Mouse (Mus musculus): Measurements from ENCODE around the gene Hist1h2bj. TPM values are rescaled to one million over a fixed set of nuclear protein-coding genes. Genes with fewer than 3 reads are reported as not detected.
A peak's percentile ranks its signal among the peaks of the same experiment; 100 is the strongest.
"Not testable (repeated sequence)": the region's sequence is repeated elsewhere in the genome, so short reads cannot be mapped to it uniquely, and the experiment has no call there.

Gene Hist1h2bj
- polyA plus RNA-seq, 1 experiment from 2014 or later = not detected

- WGBS (ENCODE audit: missing documents) = 2% methylated on average over 40 of the region's 40 CpGs
- H3K36me3 ChIP-seq (ENCODE audit: inconsistent target) = no peaks in the 10 kb centered on the region
- no peak overlapping the region for H3K27ac ChIP-seq
- peak overlapping the region; percentile 22; the same call in 1 of the 2 replicates for H3K4me3 ChIP-seq (ENCODE audit: inconsistent target)
- H3K79me2 ChIP-seq (ENCODE audit: inconsistent target) = no peaks in the 10 kb centered on the region
Measured at GRCm38 (mm10) chr13:22028673-22029460, 14.1 kb upstream of the Hist1h2bj start.

- Histone ChIP-seq H3K36me3 (ENCODE audit: inconsistent target) (no peaks in the 10 kb centered on the region), H3K79me2 (ENCODE audit: inconsistent target) (no peaks in the 10 kb centered on the region), H3K4me3 (ENCODE audit: inconsistent target) (no peak overlapping the region), H3K27ac (no peak overlapping the region)
- WGBS (ENCODE audit: missing documents) = 86% methylated on average over 8 of the region's 8 CpGs
Measured at GRCm38 (mm10) chr13:22029928-22030327, 13.1 kb upstream of the Hist1h2bj start.

GRCm38 (mm10) chr13:22030493-22030892, 12.5 kb upstream of the Hist1h2bj start:
- H3K79me2 ChIP-seq (ENCODE audit: inconsistent target) = no peaks in the 10 kb centered on the region
- H3K27ac ChIP-seq = no peak overlapping the region
- no peak overlapping the region for H3K4me3 ChIP-seq (ENCODE audit: inconsistent target)
- no peaks in the 10 kb centered on the region for H3K36me3 ChIP-seq (ENCODE audit: inconsistent target)
- WGBS (ENCODE audit: missing documents) = 7% methylated on average over 4 of the region's 4 CpGs

GRCm38 (mm10) chr13:22033741-22034442, 9.1 kb upstream of the Hist1h2bj start:
- Histone ChIP-seq H3K4me3 (ENCODE audit: inconsistent target) (no peak overlapping the region; the same call in 1 of the 2 replicates), H3K36me3 (ENCODE audit: inconsistent target) (no peaks in the 10 kb centered on the region), H3K27ac (0 out of 2 replicates have a peak overlapping the region, but pooled peaks have one; percentile 67), H3K79me2 (ENCODE audit: inconsistent target) (no peaks in the 10 kb centered on the region)
- 60% methylated on average over 5 of the region's 5 CpGs for WGBS (ENCODE audit: missing documents)

GRCm38 (mm10) chr13:22034443-22035266, 8.4 kb upstream of the Hist1h2bj start:
- Histone ChIP-seq H3K27ac (peak overlapping the region; percentile 67), H3K36me3 (ENCODE audit: inconsistent target) (no peaks in the 10 kb centered on the region), H3K4me3 (ENCODE audit: inconsistent target) (peak overlapping the region; percentile 26), H3K79me2 (ENCODE audit: inconsistent target) (no peaks in the 10 kb centered on the region)
- 6% methylated on average over 7 of the region's 14 CpGs for WGBS (ENCODE audit: missing documents)

GRCm38 (mm10) chr13:22035267-22036148, 7.5 kb upstream of the Hist1h2bj start, which contains the start of the genes Hist1h2ah and Hist1h2bk:
TSS of gene Hist1h2ah (minus strand) at chr13:22035568.
TSS of gene Hist1h2bk (plus strand) at chr13:22035870.
- WGBS (ENCODE audit: missing documents) = under 1% methylated on average over 11 of the region's 69 CpGs
- peak within 1 kb of the TSS; percentile 67 for H3K27ac ChIP-seq
- not testable (repeated sequence) for H3K79me2 ChIP-seq (ENCODE audit: inconsistent target); H3K36me3 ChIP-seq (ENCODE audit: inconsistent target)
- H3K4me3 ChIP-seq (ENCODE audit: inconsistent target) = peak within 1 kb of the TSS; percentile 26

- no peaks in the 10 kb centered on the region for H3K36me3 ChIP-seq (ENCODE audit: inconsistent target)
- WGBS (ENCODE audit: missing documents) = 16% methylated on average over 13 of the region's 23 CpGs
- H3K79me2 ChIP-seq (ENCODE audit: inconsistent target) = no peaks in the 10 kb centered on the region
- H3K27ac ChIP-seq = peak overlapping the region; percentile 47
- H3K4me3 ChIP-seq (ENCODE audit: inconsistent target) = no peak overlapping the region; the same call in 1 of the 2 replicates
Measured at GRCm38 (mm10) chr13:22036149-22036956, 6.7 kb upstream of the Hist1h2bj start.

GRCm38 (mm10) chr13:22036986-22037385, 6.0 kb upstream of the Hist1h2bj start:
- peak overlapping the region; percentile 47 for H3K27ac ChIP-seq
- no peak overlapping the region for H3K4me3 ChIP-seq (ENCODE audit: inconsistent target)
- 71% methylated on average over 2 of the region's 3 CpGs for WGBS (ENCODE audit: missing documents)
- no peaks in the 10 kb centered on the region for H3K36me3 ChIP-seq (ENCODE audit: inconsistent target)
- H3K79me2 ChIP-seq (ENCODE audit: inconsistent target) = no peaks in the 10 kb centered on the region

GRCm38 (mm10) chr13:22037415-22037814, 5.6 kb upstream of the Hist1h2bj start:
- Histone ChIP-seq H3K79me2 (ENCODE audit: inconsistent target) (no peaks in the 10 kb centered on the region), H3K4me3 (ENCODE audit: inconsistent target) (no peak overlapping the region), H3K27ac (no peak overlapping the region), H3K36me3 (ENCODE audit: inconsistent target) (no peaks in the 10 kb centered on the region)
- WGBS (ENCODE audit: missing documents) = 100% methylated on average over 2 of the region's 2 CpGs

- H3K4me3 ChIP-seq (ENCODE audit: inconsistent target) = no peak overlapping the region
- 75% methylated on average over 5 of the region's 5 CpGs for WGBS (ENCODE audit: missing documents)
- peak overlapping the region; percentile 55; the same call in 1 of the 2 replicates for H3K27ac ChIP-seq
- no peaks in the 10 kb centered on the region for H3K36me3 ChIP-seq (ENCODE audit: inconsistent target)
- H3K79me2 ChIP-seq (ENCODE audit: inconsistent target) = no peaks in the 10 kb centered on the region
Measured at GRCm38 (mm10) chr13:22039364-22039763, 3.6 kb upstream of the Hist1h2bj start.

GRCm38 (mm10) chr13:22039951-22040463, 3.0 kb upstream of the Hist1h2bj start:
- Histone ChIP-seq H3K79me2 (ENCODE audit: inconsistent target) (no peaks in the 10 kb centered on the region), H3K4me3 (ENCODE audit: inconsistent target) (peak overlapping the region; percentile 21; the same call in 1 of the 2 replicates), H3K27ac (peak overlapping the region; percentile 55), H3K36me3 (ENCODE audit: inconsistent target) (no peaks in the 10 kb centered on the region)
- WGBS (ENCODE audit: missing documents) = 12% methylated on average over 2 of the region's 2 CpGs

GRCm38 (mm10) chr13:22040464-22041141, 2.4 kb upstream of the Hist1h2bj start:
- whole genome bisulfite sequencing (ENCODE audit: missing documents) = 2% methylated on average over 9 of the region's 24 CpGs
- Histone ChIP-seq H3K4me3 (ENCODE audit: inconsistent target) (peak overlapping the region; percentile 21; the same call in 1 of the 2 replicates), H3K79me2 (ENCODE audit: inconsistent target) (no peaks in the 10 kb centered on the region), H3K27ac (peak overlapping the region; percentile 55), H3K36me3 (ENCODE audit: inconsistent target) (no peaks in the 10 kb centered on the region)
